Mouse (Mus musculus) stomach, postnatal 0 days (tissue): ENCODE data around the gene Cdk19. TPM values are rescaled to one million over a fixed set of nuclear protein-coding genes. Genes with fewer than 3 reads are reported as not detected.

Experiments
- ATAC-seq: fragments of 200-750 bp; cut with Nextera tagmentation; 2 replicates; pipeline ENCODE4 v1.8.0; 2017; ENCODE audit not compliant: low FRiP score, low TSS enrichment
- DNase-seq: peaks from one replicate; pipeline ENCODE4 v3.0.0-alpha.2; 2016; ENCODE audit warnings: low spot score
- H3K27ac ChIP-seq: fragments of 300-500 bp; sonication (generic); replicated peaks from 2 replicates; pipeline ENCODE4 v1.5.1; 2014; ENCODE audit warnings: mild to moderate bottlenecking, control low read depth
- H3K27me3 ChIP-seq: fragments of 300-500 bp; sonication (generic); 2 replicates; pipeline ENCODE4 v1.6.1; 2014; ENCODE audit warnings: low read length; ENCODE audit not compliant: control insufficient read depth, insufficient read depth
- H3K36me3 ChIP-seq: fragments of 300-500 bp; sonication (generic); 2 replicates; pipeline ENCODE4 v1.6.1; 2014; ENCODE audit warnings: low read length, mixed read lengths; ENCODE audit not compliant: control insufficient read depth, insufficient read depth
- H3K4me1 ChIP-seq: fragments of 300-500 bp; sonication (generic); replicated peaks from 2 replicates; pipeline ENCODE4 v1.6.1; 2014; ENCODE audit warnings: antibody characterized with exemption; ENCODE audit not compliant: control insufficient read depth, insufficient read depth
- H3K4me2 ChIP-seq: fragments of 300-500 bp; sonication (generic); replicated peaks from 2 replicates; pipeline ENCODE4 v1.6.1; 2014; ENCODE audit warnings: low read depth, mild to moderate bottlenecking, control low read depth, moderate library complexity
- H3K4me3 ChIP-seq: fragments of 300-500 bp; sonication (generic); 2 replicates; pipeline ENCODE4 v1.5.1; 2014; ENCODE audit warnings: low read depth, low read length, control low read depth
- H3K9ac ChIP-seq: fragments of 300-500 bp; sonication (generic); 2 replicates; pipeline ENCODE4 v1.6.1; 2014; ENCODE audit warnings: mild to moderate bottlenecking, low read length, control low read depth, mixed read lengths
- H3K9me3 ChIP-seq: fragments of 300-500 bp; sonication (generic); 2 replicates; pipeline ENCODE4 v1.6.1; 2016; ENCODE audit warnings: low read length; ENCODE audit not compliant: control insufficient read depth
- CTCF ChIP-seq: IDR thresholded peaks from 2 replicates; pipeline ENCODE4 v1.5.1; 2016; ENCODE audit warnings: antibody characterized with exemption, low read depth, mild to moderate bottlenecking, moderate library complexity
- EP300 ChIP-seq: optimal IDR thresholded peaks from 2 replicates; pipeline ENCODE3; 2016; ENCODE audit warnings: antibody characterized with exemption
- WGBS: fragments of 180-500 bp; shearing (Covaris S2); extraction: QIAGEN DNeasy Blood & Tissue Kit; methylation state at CpG from one replicate; pipeline ENCODE4 v1.1.7; 2014; 5-methylcytosine and 5-hydroxymethylcytosine counted together
- polyA plus RNA-seq: library from polyadenylated mRNA; unstranded; fragments of >200 nt; fragmentation: Nextera tagmentation; extraction: Ambion mirVana; gene quantifications from 2 replicates; pipeline ENCODE4 v1.2.1, GENCODE M21; 2015

Cdk19 gene
- polyA plus RNA-seq, 1 experiment from 2014 or later: 4.4 TPM

DNA sequence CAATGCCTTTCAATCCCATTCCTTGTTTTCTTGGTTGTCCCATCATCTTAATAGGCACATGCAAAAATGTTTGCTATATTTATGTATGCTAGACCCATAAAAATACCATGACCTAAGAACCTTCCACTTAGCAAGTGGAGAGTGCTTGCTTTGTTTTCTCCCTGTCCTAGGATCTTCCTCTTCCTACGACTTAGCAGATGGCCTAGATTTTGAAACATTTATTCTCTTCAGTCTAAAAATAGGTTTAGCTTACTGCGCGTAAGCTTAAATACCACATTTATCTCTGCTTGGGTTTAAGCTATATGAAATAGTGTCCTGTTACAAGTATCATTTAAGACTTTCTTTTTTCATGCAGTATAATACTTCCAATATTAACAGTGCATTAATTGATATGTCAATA is 109.1 kb downstream of the Cdk19 start:
- 52% methylated on average over 3 of the region's 3 CpGs for WGBS
- H3K36me3 ChIP-seq: no peaks in the 10 kb centered on the region
- H3K27ac ChIP-seq: no peak overlapping the region

DNA sequence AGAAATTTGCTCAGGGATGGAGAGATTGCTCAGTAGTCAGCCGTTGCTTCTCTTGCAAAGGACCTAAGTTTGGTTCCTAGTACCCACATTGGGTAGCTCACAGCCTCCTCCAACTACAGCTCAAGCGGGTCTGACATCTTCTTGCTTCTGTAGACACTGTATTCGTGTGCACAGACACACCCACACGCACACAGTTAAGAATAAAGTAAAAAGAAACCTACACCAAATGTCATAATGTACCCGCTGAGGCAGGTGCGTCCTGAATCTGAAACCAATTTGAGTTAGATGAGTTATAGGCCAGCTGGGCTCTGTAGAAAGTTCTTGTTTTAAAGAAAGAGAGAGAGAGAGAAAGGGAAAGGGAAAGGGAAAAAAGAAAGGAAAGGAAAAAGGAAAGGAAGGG is 110.2 kb downstream of the Cdk19 start:
- TF ChIP-seq CTCF (no peak), EP300 (no peak)
- no peaks in the 10 kb centered on the region for H3K27me3 ChIP-seq
- no peaks in the 10 kb centered on the region for H3K36me3 ChIP-seq
- no peak overlapping the region for H3K27ac ChIP-seq
- no peak overlapping the region for H3K4me2 ChIP-seq
- DNase-seq (no peak), ATAC-seq (no peak)
- 75% methylated on average over 6 of the region's 6 CpGs for whole genome bisulfite sequencing
- no peaks in the 10 kb centered on the region for H3K9me3 ChIP-seq
- no peak overlapping the region for H3K4me3 ChIP-seq
- no peak overlapping the region for H3K9ac ChIP-seq
- H3K4me1 ChIP-seq: 0 out of 2 replicates have a peak, but pooled peaks cover 2% of the 10 kb centered on the region

More for the DNA sequence above, 109.1 kb downstream of the Cdk19 start:
- ATAC-seq (no peak), DNase-seq (no peak)
- H3K4me1 ChIP-seq: 0 out of 2 replicates have a peak, but pooled peaks cover 4% of the 10 kb centered on the region
- no peak overlapping the region for H3K4me2 ChIP-seq
- H3K4me3 ChIP-seq: no peak overlapping the region
- H3K27me3 ChIP-seq: no peaks in the 10 kb centered on the region
- no peaks in the 10 kb centered on the region for H3K9me3 ChIP-seq
- no peak overlapping the region for H3K9ac ChIP-seq
- no peak for TF ChIP-seq EP300
- no peak for TF ChIP-seq CTCF

DNA sequence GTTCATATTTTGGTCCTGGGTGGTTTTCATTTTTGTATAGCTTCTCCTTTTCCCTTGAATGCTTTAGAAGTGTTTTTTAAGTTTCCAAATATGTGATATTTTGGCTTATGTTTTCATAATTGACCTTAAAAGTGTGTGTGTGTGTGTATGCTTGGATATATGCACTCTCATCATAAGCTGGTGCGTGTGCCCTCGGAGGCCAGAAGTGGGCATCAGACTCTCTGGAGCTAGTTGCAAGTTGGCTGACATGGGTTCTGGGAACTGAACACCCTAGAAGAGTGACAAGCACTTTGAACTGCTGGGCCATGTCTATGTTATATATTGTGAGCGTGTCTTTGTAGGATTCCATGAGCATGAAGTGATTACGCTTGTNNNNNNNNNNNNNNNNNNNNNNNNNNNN is 110.8 kb downstream of the Cdk19 start:
- Histone ChIP-seq H3K4me2 (no peak overlapping the region), H3K36me3 (no peaks in the 10 kb centered on the region), H3K27ac (no peak overlapping the region), H3K9ac (no peak overlapping the region), H3K9me3 (no peaks in the 10 kb centered on the region), H3K4me3 (no peak overlapping the region), H3K4me1 (0 out of 2 replicates have a peak, but pooled peaks cover 2% of the 10 kb centered on the region), H3K27me3 (no peaks in the 10 kb centered on the region)
- no peak for ATAC-seq
- TF ChIP-seq EP300 (no peak), CTCF (no peak)
- WGBS: 93% methylated on average over 4 of the region's 4 CpGs
- DNase-seq: no peak

DNA sequence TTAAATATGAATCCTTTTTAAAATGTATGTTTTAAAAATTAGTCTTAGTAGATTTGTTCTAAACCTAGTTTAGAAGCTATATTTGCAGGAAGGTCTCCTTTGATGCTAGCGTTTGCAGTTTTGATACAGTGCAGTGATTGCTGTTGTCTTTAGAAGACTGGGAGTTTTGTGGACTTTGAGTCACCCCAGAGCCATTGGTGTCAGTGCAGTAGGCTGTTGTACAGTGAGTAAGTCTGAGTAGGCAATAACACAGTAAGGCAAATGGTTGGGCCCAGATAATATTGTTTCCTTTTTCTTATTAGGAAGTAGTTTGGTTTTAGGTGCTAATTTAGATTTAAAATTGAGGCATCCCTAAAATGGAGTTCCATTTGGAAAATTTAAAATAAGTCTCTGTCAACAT is 117.8 kb downstream of the Cdk19 start:
- ATAC-seq: no peak
- no peak overlapping the region for H3K27ac ChIP-seq

GRCm38 (mm10) chr10:40459141-40459540 is 119.8 kb downstream of the Cdk19 start:
- no peak overlapping the region for H3K27ac ChIP-seq
- H3K27me3 ChIP-seq: no peaks in the 10 kb centered on the region
- no peak overlapping the region for H3K4me3 ChIP-seq
- no peak for TF ChIP-seq EP300
- TF ChIP-seq CTCF: no peak
- H3K36me3 ChIP-seq: 0 out of 2 replicates have a peak, but pooled peaks cover 4% of the 10 kb centered on the region
- H3K9me3 ChIP-seq: no peaks in the 10 kb centered on the region
- 94% methylated on average over 17 of the region's 17 CpGs for WGBS
- DNase-seq: no peak
- H3K4me2 ChIP-seq: no peak overlapping the region
- H3K9ac ChIP-seq: no peak overlapping the region
- ATAC-seq: no peak
- no peaks in the 10 kb centered on the region for H3K4me1 ChIP-seq

More for the DNA sequence above, 117.8 kb downstream of the Cdk19 start:
- H3K4me3 ChIP-seq: no peak overlapping the region
- 38% methylated on average over 1 of the region's 1 CpGs for WGBS
- H3K4me1 ChIP-seq: no peaks in the 10 kb centered on the region
- DNase-seq: no peak
- H3K27me3 ChIP-seq: no peaks in the 10 kb centered on the region
- no peak for TF ChIP-seq EP300
- no peak for TF ChIP-seq CTCF
- H3K36me3 ChIP-seq: 0 out of 2 replicates have a peak, but pooled peaks cover 4% of the 10 kb centered on the region
- H3K9ac ChIP-seq: no peak overlapping the region
- H3K9me3 ChIP-seq: no peaks in the 10 kb centered on the region
- no peak overlapping the region for H3K4me2 ChIP-seq

DNA sequence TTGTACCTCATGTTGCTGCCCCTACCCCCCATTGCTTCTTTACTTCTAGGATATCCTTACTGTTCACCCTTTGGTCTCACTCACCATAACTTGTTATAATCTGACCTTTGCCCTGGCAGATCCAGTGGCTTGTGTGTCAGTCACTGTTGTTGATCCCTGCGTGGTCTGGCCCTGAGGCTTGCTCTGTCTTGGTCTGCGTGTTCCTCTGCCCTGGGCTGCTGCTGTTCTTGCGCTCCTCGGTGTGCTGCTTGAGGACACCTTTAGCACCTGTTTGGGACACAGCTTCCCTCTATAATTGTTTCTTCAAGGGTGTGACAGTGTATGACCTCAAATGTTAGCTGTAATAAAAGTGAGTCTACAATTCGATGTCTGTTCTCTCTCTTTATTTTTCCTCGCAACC is 122.0 kb downstream of the Cdk19 start:
- Histone ChIP-seq H3K9ac (no peak overlapping the region), H3K9me3 (no peaks in the 10 kb centered on the region), H3K4me3 (no peak overlapping the region), H3K4me2 (no peak overlapping the region), H3K27ac (no peak overlapping the region), H3K36me3 (0 out of 2 replicates have a peak, but pooled peaks cover 4% of the 10 kb centered on the region), H3K27me3 (no peaks in the 10 kb centered on the region), H3K4me1 (no peaks in the 10 kb centered on the region)
- DNase-seq (no peak), ATAC-seq (no peak)
- WGBS: 81% methylated on average over 6 of the region's 6 CpGs
- TF ChIP-seq EP300 (no peak), CTCF (no peak)
